Mouse (Mus musculus) c-Kit-positive CD71-positive TER-119-positive erythroid progenitor cells, embryonic 14.5 days (primary cell): ENCODE measurements around the gene Ghr.

Experiments used
- DNase-seq: peaks from one replicate; pipeline ENCODE4 v3.0.0-alpha.2; 2013; ENCODE audit warnings: low spot score

Ghr gene

GRCm38 (mm10) chr15:3381413-3381812 is 201.9 kb downstream of the Ghr start:
- no peak for DNase-seq

GRCm38 (mm10) chr15:3368261-3368832 is 214.9 kb downstream of the Ghr start:
- DNase-seq = no peak

GRCm38 (mm10) chr15:3356073-3356766 is 227.1 kb downstream of the Ghr start:
- DNase-seq = peak; percentile 1

- no peak for DNase-seq
Observed at GRCm38 (mm10) chr15:3353696-3354095, 229.6 kb downstream of the Ghr start.

GRCm38 (mm10) chr15:3349306-3350064 is 233.8 kb downstream of the Ghr start:
- DNase-seq = no peak

- DNase-seq = no peak
Observed at GRCm38 (mm10) chr15:3346682-3347081, 236.6 kb downstream of the Ghr start.

GRCm38 (mm10) chr15:3344555-3344954 is 238.7 kb downstream of the Ghr start:
- DNase-seq = no peak

GRCm38 (mm10) chr15:3341806-3342582 is 241.3 kb downstream of the Ghr start:
- DNase-seq = no peak

- DNase-seq = no peak
Observed at GRCm38 (mm10) chr15:3339847-3340246, 243.4 kb downstream of the Ghr start.

- no peak for DNase-seq
Observed at GRCm38 (mm10) chr15:3332517-3332916, 250.8 kb downstream of the Ghr start.

GRCm38 (mm10) chr15:3331813-3332212 is 251.5 kb downstream of the Ghr start:
- DNase-seq = no peak

- no peak for DNase-seq
Observed at GRCm38 (mm10) chr15:3330291-3330690, 253.0 kb downstream of the Ghr start.

GRCm38 (mm10) chr15:3323041-3323440 is 260.3 kb downstream of the Ghr start:
- DNase-seq = no peak

- no peak for DNase-seq
Observed at GRCm38 (mm10) chr15:3319929-3320328, 263.4 kb downstream of the Ghr start.

- no peak for DNase-seq
Observed at GRCm38 (mm10) chr15:3316617-3317016, 266.7 kb downstream of the Ghr start.

GRCm38 (mm10) chr15:3312937-3313336 is 270.4 kb downstream of the Ghr start:
- DNase-seq = no peak

- no peak for DNase-seq
Observed at GRCm38 (mm10) chr15:3309856-3310255, 273.4 kb downstream of the Ghr start.

GRCm38 (mm10) chr15:3303426-3303825 is 279.9 kb downstream of the Ghr start, which contains the start of gene Ccdc152:
TSS of gene Ccdc152 (minus strand) at chr15:3303526.
- no peak for DNase-seq

GRCm38 (mm10) chr15:3300361-3301100 is 282.8 kb downstream of the Ghr start:
- no peak for DNase-seq

GRCm38 (mm10) chr15:3297615-3298014 is 285.7 kb downstream of the Ghr start:
- DNase-seq = no peak

- no peak for DNase-seq
Observed at GRCm38 (mm10) chr15:3295986-3296385, 287.3 kb downstream of the Ghr start.

- DNase-seq = no peak
Observed at GRCm38 (mm10) chr15:3293477-3293876, 289.8 kb downstream of the Ghr start.
